Mouse (Mus musculus) MN1 (cell line): ENCODE measurements around the gene Nos3.
"Not testable (repeated sequence)": the region's sequence is repeated elsewhere in the genome, so short reads cannot be mapped to it uniquely, and the experiment has no call there.

ENCODE experiments used
- DNase-seq: peaks from one replicate; pipeline ENCODE4 v3.0.0-alpha.2; 2016; ENCODE audit warnings: low spot score

The Nos3 gene

DNA sequence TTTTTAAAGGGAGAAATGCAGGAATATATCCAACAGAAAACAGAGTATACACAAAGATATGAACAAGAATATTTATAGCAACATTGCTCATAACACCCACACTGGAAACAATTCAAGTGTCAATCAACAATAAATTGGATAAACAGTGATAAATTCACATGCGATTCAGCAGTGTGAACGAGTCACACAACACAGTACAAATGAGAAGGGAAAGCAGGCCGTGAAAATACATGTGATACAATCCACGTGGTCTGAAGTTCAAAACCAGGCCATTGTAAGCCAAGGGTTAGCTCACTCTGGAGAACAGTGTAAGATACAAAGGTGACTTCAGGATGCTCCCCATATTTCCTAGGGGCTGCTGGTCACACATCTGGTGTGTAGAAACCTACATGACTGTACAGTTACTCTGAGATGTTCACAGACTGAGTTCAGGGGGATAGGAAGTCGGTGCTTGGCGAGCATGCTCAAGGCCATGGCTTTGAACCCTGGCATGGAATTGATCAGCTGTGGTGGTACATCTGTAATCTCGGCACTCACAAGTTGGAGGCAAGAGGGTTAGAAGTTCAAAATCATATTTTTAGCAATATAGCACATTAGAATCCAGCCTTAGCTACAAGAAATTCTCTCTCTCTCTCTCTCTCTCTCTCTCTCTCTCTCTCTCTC lies 10.2 kb downstream of the Nos3 start:
- no peak for DNase-seq

DNA sequence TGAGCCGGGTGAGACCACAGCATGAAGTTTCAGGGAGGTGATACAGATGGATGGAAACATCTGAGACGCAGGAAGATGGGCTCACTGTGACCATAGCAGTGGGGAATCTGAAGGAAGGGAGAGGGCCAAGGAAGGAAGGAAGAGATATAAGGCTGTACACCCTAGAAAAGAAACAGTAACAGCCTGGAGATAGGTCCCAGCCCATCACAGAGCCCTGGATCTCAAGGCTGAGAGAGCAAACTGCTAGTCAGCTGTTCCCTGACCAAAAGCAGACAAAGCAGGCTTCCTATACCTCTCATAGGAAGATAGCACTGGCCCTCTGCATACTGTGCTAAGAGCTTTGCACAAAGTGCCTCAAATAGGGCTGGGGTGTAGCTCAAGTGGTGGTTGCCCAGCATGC lies 14.1 kb downstream of the Nos3 start:
- DNase-seq = no peak

DNA sequence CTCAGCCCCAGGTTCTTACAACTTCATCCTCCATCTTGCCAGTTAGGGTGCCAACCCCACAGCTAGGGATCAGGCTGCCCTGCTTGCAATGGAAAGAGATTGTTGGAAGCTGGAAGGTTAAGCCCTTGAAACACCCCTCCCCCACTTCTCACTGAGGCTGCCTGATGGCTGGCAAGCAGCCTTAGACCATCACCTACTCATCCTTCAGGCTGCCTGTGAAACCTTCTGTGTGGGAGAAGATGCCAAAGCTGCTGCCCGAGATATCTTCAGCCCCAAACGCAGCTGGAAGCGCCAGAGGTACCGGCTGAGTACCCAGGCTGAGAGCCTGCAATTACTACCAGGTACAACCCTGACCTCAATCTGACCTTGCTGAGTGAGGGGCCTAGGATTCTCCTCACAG lies 14.9 kb downstream of the Nos3 start:
- no peak for DNase-seq

DNA sequence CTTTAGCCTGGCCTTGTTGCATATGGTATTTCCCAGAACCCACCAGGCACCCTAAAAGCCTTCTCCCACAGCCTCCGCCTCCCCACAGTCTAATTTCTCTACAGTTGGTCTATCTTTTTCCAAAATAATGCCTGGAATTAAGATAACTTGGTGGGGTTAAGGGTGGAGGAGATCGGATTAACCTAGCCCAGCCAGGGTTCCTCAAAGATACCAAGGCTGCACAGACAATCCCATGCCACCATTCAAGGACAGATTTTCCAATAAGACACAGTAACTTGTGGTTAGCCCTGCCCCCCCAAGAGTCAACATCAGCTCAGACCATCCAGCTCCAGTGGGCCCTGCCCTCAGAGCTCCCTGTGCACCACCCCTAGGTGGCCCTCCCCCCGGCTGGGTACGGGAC lies 15.9 kb downstream of the Nos3 start:
- DNase-seq = no peak

DNA sequence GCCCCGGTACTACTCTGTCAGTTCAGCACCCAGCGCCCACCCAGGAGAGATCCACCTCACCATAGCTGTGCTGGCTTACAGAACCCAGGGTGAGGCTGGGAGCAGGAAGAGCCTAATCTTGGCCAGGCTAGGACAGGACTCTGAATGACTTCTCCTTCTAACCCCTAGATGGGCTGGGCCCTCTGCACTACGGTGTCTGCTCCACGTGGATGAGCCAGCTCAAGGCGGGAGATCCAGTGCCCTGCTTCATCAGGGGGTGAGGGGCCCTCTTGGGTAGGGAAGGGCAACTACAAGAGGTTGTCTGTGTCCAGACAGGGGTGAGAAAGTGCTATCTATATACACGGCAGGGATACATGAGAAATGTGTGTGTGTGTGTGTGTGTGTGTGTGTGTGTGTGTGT lies 16.9 kb downstream of the Nos3 start:
- no peak for DNase-seq

DNA sequence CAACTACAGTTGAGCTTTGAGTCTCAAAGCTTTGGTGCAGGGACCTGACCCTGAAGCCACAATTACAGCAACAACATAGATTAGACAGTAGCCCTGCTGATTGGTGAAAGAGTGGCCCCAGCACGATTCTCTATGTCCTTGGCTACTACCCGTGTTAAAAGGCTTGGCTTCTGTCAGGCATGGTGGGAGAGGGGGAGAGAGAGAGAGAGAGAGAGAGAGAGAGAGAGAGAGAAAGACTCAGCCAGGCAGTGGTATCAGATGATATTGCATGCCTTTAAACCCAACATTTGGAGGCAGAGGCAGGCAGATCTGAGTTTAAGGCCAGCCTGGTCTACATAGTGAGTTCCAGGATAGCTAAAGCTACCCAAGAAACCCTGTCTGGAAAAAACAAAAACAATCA lies 17.4 kb downstream of the Nos3 start:
- no peak for DNase-seq

DNA sequence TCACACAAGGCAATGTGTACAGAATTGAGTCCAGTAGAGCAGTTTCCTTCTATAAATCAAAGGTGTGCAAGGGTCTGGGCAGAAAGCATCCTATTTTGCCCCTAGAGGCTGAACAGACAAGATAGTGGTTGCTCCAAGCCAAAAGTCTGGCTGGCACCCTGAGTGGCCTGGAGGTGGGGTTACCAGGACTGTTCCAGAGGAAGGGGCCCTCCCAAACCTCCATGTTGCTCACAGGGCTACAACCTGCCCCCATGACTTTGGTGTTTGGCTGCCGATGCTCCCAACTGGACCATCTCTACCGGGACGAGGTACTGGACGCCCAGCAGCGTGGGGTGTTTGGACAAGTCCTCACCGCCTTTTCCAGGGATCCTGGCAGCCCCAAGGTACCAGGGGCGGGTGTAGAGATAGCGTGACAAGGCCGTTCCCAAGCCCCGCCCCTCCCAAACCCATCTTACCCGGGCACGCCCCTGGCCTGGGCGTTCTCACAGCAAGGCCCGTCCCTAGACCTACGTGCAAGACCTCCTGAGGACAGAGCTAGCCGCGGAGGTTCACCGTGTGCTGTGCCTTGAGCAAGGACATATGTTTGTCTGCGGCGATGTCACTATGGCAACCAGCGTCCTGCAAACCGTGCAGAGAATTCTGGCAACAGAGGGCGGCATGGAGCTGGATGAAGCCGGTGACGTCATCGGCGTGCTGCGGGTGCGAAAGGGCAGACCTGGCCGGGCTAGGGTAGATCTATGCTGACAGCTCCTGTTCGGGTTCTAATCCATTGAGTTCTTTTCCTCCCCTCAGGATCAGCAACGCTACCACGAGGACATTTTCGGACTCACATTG lies 18.6 kb downstream of the Nos3 start:
- peak; percentile 97 for DNase-seq

DNA sequence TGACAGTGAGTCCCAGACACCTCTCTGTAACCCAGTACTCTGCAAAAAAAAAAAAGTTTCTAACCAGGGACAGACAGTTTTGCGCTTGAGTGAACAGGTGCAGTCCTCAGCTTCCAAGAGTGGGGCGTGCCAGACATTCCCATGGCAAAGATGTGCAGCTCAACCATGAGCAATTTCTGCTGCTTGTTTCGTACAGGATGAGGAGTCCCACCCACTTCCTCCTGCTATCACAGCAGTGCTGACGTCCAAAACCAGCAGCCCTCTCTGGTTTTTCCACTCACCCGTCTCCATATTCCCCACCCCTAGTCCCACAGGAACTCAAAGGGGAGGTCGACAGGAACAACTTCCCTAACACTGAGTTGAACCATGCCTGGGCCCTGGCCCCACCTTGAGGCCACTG lies 19.8 kb downstream of the Nos3 start:
- no peak for DNase-seq

DNA sequence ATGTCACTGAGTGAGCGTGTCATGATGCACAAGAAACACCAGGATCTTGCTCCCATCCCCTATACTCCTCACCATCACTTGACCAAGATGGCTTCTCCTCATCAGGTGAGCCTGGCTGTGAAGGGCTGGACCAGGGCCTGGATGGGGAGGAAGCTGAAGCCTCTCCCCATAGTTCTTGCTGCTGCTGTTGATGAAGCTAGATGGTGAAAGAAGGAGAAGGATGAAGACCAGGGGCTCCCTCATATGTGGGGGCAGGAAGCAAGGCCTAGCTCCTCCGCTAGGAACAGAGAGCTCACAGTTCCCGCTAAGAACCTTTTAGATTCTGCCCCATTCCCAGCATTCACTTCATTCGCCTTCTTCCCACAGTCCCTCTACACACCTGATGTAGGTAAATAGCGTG lies 20.8 kb downstream of the Nos3 start:
- DNase-seq = no peak

DNA sequence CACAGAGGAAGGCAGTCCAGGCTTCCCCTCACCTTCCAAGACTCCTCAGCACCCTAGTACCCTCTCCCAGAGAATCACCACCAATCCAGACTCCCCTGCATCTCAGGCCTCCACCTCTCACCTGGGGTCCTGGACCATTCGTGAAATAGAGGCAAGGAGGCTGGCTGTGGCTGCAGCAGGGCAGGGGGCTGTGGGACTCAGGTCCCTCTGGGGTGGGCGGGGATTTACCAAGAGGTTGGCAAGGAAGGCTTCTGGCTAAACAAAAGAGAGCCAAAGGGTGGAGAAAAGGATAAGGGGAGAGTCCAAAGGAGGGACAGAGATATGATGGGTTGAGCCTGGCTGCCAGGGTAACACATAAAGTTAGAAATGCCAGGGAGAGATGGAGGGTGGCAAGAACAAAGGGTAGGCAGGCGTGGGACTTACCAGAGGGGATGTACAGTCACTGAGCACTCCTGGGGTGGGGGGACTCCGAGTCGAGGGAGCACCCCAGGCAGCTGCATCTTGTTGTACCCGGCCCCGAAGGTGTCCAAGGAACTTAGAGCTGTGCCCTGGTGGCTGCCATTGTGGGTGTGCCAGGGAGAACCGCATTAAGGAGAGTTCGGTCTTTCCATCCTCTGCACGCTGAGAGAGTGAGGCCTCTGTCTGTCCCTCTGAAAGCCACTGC lies 21.4 kb downstream of the Nos3 start:
- no peak for DNase-seq

DNA sequence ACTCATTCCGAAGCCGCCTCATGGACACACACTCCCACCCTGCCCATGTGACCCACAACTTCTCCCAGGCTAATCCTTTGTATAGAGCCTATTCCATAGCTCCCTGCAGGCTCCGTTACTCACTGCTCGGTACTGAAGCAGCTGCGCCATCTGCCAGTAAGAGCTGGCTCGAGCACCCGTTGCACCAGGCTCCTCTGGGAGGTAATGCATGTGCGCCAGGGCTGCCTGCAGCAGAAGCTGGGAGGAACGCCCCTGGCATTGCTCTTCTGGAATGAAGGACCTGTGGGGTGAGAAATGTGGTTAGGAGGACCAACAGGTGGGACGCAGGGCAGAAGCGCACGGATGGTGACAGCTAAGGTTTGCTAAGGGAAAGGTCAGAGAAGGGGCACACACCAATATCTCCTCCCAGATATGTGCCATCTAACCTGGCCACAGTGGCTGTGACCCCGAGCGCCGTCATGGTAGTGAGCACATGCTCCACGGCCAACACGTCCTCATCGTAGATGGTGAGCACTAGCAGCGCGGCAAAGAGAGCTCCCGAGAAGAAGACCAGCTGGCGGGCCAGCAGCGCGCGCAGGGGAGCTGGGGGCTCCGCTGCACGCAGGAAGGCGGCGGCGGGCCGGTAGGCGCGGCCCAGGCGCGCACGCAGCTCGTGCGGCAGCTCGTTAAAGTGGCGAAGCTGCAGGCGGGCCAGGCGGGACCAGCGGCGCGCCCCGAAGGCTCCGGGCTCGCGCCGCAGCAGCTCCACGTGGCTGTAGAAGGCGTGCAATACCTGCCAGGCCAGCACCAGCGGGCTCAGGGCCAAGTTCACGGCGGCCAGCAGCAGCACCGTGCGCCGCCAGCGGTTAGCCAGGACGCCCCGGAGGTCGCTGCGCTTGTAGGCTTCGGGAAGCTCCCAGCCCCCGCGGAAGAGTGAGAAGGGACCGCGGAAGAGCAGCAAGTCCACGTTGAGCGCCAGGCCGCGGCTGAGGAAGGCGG lies 22.9 kb downstream of the Nos3 start:
- peak; percentile 89 for DNase-seq

DNA sequence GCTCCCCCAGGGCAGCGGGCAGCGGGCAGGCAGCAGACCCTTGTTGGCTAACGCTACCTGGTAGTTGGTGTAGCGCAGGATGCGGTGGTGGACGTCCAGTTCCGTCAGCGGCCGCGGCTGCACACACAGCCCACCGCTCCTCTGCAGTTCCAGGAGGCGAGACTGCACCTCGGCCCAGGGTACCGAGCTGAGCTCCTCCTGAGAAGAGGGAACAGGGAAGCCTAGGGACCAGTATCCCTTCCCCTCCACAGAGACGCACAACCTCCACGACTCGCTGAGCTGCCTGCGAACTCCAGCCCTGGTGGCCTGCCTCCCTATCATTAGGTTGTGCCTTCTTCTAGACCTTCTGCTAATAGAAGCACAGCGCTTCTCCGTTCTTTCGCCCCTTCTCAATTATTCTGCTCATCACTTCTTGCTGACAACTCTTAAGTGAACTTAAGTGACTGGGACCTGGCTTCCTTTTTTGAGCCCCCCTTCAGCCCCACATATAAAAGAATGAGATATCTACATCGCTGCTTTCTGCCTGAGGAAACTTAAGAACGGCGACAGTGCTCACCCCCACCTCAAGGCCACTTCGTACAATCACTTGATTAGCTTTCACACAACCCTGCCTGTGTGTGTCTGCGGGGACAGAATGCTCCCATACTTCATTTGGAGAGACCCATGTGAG lies 23.8 kb downstream of the Nos3 start:
- DNase-seq = no peak

DNA sequence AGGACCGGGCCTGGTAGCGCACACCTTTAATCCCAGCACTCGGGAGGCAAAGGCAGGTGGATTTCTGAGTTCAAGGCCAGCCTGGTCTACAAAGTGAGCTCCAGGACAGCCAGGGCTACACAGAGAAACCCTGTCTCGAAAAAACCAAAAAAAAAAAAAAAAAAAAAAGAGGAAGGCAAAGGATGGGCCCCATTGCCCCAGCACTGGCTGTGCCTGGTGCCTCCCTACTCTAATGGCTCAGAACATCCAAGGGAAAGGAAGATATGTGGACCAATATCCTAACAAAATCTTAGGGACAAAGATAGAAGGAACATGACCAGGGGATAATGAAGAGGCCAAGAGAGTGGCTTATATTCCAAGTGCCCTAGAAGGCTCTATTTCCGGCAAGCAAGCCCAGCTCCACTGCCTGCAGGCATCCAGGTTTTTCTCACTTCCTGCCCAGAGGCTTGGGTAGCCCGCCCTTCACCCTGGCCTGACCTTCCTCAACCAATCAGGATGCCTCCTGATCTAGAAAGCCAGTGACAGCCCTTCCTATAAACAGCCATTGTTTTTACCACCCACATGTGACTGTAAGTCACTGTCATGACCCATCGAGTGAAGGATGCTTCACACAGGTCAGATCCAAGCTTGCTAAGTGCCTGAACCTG lies 24.5 kb downstream of the Nos3 start:
- DNase-seq = peak; percentile 88

DNA sequence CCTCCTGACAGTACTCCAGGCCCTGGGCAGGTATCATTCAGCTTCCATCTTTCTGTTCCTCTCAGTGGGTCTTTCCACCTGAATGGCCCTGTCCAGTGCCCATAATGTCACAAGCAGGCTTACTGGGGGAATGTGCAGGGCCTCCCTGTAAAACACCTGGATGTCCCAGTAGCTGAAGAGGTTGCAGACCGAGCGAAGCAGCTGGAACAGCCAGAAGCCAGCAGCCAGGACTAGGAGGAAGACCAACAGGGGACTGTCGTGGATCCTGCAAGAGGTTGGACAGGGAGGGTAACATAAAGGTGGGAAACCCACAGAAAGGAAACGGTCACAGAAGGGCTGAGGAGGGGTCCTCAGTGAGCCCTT lies 25.0 kb downstream of the Nos3 start:
- no peak for DNase-seq

DNA sequence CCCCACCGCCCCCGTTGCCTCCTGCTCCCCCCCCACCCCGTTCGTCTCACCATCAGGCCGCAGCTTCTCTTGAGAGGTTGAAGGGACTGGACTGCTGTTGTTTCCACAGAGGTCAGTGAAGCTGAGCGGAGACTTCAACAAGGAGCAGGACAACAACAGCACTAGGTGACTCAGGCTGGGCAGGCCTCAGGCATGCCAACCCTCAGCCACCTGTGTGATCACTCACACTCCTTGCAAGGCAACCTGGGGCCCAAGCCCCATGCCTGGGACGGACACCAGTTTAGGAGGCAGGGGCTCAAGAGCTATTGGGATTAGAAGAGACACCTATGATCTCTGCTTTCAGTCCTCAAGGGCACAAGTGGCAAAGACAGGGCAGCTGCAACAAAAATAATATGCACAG lies 27.3 kb downstream of the Nos3 start, which contains the start of gene Atg9b:
Gene Atg9b, minus strand, starts transcription at position 280 of the 400 bp plus-strand sequence.
- no peak for DNase-seq

DNA sequence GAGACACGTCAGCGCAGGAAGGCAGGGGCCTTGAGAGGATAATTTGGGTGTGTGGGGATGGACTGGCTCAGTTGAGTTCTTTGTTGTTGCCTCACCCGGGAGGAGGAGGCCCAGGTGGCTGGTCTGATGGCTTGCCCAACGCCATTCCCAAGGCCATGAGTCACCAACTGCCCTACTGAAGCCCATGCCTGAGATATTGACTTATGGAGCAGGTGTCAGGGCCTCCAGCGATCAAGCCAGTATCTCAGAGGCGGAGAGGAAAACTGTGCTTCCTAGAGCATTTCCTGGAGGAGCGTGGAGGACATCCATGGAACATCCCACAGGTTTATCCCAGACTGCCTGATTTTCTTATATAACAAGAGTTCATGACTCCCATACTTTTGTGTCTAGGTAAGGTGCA lies 28.1 kb downstream of the Nos3 start:
- DNase-seq = peak; percentile 53

DNA sequence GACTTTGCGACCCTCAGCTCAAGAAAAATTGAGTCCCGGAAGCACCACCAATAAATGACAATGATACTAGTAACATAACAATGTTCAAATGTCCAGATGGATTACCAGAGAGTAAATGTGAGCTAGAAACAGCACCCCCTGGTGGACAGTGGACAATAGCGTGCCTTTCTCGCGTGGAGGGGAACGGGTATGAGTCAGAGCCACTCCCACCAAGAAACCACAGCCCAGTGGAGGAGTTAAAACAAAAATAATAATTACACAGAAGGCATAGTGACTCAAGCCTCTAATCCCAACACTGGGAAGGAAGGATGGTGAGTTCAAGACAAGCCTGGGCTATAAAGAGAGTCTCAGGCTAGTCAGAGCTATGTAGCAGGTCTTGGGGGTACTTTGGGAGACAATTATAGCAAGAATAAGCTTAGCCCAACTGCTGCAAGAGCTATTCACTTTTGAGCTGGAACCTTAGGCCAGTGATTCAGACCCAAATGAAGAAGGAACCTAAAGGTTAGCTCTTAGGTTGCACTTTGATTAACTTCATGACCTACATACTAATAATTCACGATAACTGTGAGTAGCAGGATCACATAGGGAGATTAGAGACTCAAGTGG lies 28.9 kb downstream of the Nos3 start, which contains the start of gene Abcb8:
Gene Abcb8, plus strand, starts transcription at position 272 of the 606 bp plus-strand sequence.
- peak; percentile 90 for DNase-seq

DNA sequence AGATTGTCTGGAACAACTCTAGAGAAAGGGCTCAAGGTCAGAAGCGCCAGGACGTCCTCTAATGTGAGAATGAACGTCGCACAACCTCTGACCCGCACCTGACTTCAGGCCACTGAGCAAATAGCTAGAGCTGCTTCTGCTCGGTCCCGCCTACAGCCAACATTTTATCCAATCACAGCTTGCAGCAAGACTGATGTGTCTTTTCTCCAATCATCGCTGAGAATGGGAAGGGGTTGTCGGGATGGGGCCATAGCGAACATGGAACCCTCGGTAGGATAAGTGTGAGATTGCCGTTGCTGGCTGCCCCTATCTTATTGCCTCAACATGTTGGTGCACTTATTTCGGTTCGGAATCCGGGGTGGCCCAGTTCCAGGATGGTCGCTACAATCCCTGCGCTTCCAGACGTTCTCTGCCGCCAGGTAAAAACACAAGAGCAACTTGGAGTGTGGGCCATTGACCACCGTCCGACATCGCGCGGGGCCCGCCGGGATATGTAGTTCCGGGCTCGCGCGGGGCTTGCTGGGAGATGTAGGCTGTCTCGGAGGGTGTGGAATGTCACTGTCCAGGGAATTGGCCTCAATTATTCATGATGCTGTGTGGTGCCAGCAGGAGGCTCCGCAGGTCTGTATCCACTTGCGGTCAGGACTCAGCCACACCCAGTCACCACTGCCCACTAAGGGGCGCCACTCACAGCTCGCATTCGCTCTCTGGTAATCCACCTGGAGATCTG lies 29.7 kb downstream of the Nos3 start:
- peak; percentile 97 for DNase-seq

DNA sequence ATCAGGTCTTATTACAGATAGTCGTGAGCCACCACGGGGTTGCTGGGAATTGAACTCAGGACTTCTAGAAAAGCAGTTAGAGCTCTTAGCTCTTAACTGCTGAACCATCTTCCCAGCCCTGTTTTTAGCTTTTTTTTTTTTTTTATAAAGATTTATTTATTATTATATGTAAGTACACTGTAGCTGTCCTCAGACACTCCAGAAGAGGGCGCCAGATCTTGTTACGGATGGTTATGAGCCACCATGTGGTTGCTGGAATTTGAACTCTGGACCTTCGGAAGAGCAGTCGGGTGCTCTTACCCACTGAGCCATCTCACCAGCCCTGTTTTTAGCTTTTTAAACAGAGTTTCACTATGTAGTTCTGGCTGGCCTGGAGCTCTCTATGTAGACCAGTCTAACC lies 31.6 kb downstream of the Nos3 start:
- not testable (repeated sequence) for DNase-seq

DNA sequence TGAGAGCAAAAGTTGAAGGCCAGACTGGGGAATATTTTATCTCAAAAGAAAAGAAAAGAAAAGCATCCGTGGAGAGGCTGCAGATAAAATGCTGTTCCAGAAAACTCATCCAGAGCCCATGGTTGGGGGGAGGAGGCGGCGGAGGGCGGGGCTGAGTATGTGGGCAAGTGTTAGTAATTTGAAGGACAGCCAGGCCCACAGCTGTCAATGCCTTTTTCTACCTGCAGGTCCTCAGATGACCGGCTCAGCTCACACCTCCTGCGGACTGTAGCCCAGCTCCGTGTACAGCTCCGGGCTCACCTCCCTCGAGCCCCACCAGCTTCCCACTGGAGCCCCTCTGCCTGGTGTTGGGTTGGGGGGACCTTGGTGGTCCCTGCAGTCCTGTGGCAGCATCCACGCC lies 35.1 kb downstream of the Nos3 start:
- DNase-seq = no peak
